Mouse (Mus musculus) C2C12 (cell line): ENCODE results near the gene Lrp1. TPM values are rescaled to one million over a fixed set of nuclear protein-coding genes. Genes with fewer than 3 reads are reported as not detected.

Source experiments
- H3K27me3 ChIP-seq: one replicate; pipeline ENCODE4 v1.6.1; 2011; ENCODE audit not compliant: control insufficient read depth, insufficient read depth, insufficient read length
- H3K36me3 ChIP-seq: one replicate; pipeline ENCODE4 v1.6.1; 2011; ENCODE audit not compliant: control insufficient read depth, insufficient read depth
- H3K4me3 ChIP-seq: one replicate; pipeline ENCODE4 v1.5.1; 2011; ENCODE audit warnings: mild to moderate bottlenecking, control low read depth; ENCODE audit not compliant: poor library complexity, insufficient read depth, severe bottlenecking
- H3K79me2 ChIP-seq: one replicate; pipeline ENCODE4 v1.6.1; 2011; ENCODE audit not compliant: control insufficient read depth, insufficient read depth
- H3K79me3 ChIP-seq: one replicate; pipeline ENCODE4 v1.6.1; 2011; ENCODE audit warnings: low read depth, control low read depth
- H3ac ChIP-seq: one replicate; pipeline ENCODE3; 2011; ENCODE audit warnings: low read depth; ENCODE audit not compliant: control insufficient read depth, insufficient read length
- CEBPB ChIP-seq: IDR thresholded peaks from one replicate; pipeline ENCODE4 v1.6.1; 2011; ENCODE audit warnings: low read depth, mild to moderate bottlenecking, control low read depth, moderate library complexity
- CTCF ChIP-seq: IDR thresholded peaks from one replicate; pipeline ENCODE4 v1.5.1; 2011; ENCODE audit not compliant: control insufficient read depth, insufficient read depth, insufficient read length
- FOSL1 ChIP-seq: IDR thresholded peaks from one replicate; pipeline ENCODE4 v1.8.0; 2011; ENCODE audit warnings: mild to moderate bottlenecking, low read length; ENCODE audit not compliant: poor library complexity, insufficient read depth, severe bottlenecking
- MAX ChIP-seq: IDR thresholded peaks from one replicate; pipeline ENCODE4 v1.6.1; 2011; ENCODE audit warnings: mild to moderate bottlenecking, control low read depth
- MYOD1 ChIP-seq: IDR thresholded peaks from one replicate; pipeline ENCODE4 v1.6.1; 2011; ENCODE audit warnings: low read depth; ENCODE audit not compliant: control insufficient read depth, insufficient read length
- MYOG ChIP-seq: IDR thresholded peaks from one replicate; pipeline ENCODE4 v1.6.1; 2011; ENCODE audit not compliant: control insufficient read depth, insufficient read length; ENCODE audit errors: extremely low read depth
- USF1 ChIP-seq: IDR thresholded peaks from one replicate; pipeline ENCODE4 v1.6.1; 2011; ENCODE audit warnings: low read depth, mild to moderate bottlenecking, control low read depth, moderate library complexity
- polyA plus RNA-seq: library from polyadenylated mRNA; unstranded; fragments of >200 nt; fragmentation: generic; extraction: Trizol; gene quantifications from one replicate; pipeline ENCODE4 v1.2.1, GENCODE M21; 2012; ENCODE audit warnings: missing spikeins

Gene Lrp1
- polyA plus RNA-seq, 1 experiment: 190 TPM

- Histone ChIP-seq H3ac (peak within 1 kb of the TSS; percentile 79), H3K36me3 (peaks cover 15% of the 10 kb centered on the region), H3K27me3 (peaks cover 42% of the 10 kb centered on the region), H3K79me3 (no peaks in the 10 kb centered on the region), H3K4me3 (no peak within 1 kb of the TSS), H3K79me2 (no peaks in the 10 kb centered on the region)
- TF ChIP-seq MAX (no peak), CTCF (no peak), USF1 (no peak), MYOD1 (no peak), FOSL1 (no peak), MYOG (no peak), CEBPB (no peak)
Observed at GRCm38 (mm10) chr10:127534036-127534928, 86.7 kb downstream of the Lrp1 start, which contains the start of gene Nxph4. Gene Nxph4 (minus strand): TSS chr10:127534559.

- no peak overlapping the region for H3K4me3 ChIP-seq
- peaks cover 53% of the 10 kb centered on the region for H3K27me3 ChIP-seq
- H3K36me3 ChIP-seq: no peaks in the 10 kb centered on the region
- no peaks in the 10 kb centered on the region for H3K79me2 ChIP-seq
- H3ac ChIP-seq: no peak overlapping the region
- no peaks in the 10 kb centered on the region for H3K79me3 ChIP-seq
- TF ChIP-seq CEBPB (no peak), MYOD1 (no peak)
Observed at GRCm38 (mm10) chr10:127531548-127531947, 89.4 kb downstream of the Lrp1 start.

- Histone ChIP-seq H3K4me3 (no peak overlapping the region), H3K79me2 (no peaks in the 10 kb centered on the region), H3ac (no peak overlapping the region), H3K36me3 (no peaks in the 10 kb centered on the region), H3K27me3 (peaks cover 58% of the 10 kb centered on the region), H3K79me3 (no peaks in the 10 kb centered on the region)
- TF ChIP-seq MYOG (no peak), USF1 (no peak), MAX (no peak), CTCF (no peak), CEBPB (no peak), FOSL1 (no peak), MYOD1 (no peak)
Observed at GRCm38 (mm10) chr10:127530945-127531344, 90.0 kb downstream of the Lrp1 start.

- Histone ChIP-seq H3K27me3 (peaks cover 61% of the 10 kb centered on the region), H3K4me3 (no peak overlapping the region), H3ac (no peak overlapping the region), H3K36me3 (no peaks in the 10 kb centered on the region), H3K79me3 (no peaks in the 10 kb centered on the region), H3K79me2 (no peaks in the 10 kb centered on the region)
- TF ChIP-seq MYOG: no peak
- TF ChIP-seq FOSL1: no peak
- no peak for TF ChIP-seq USF1
- no peak for TF ChIP-seq CTCF
- peak; percentile 45 for TF ChIP-seq MYOD1
- no peak for TF ChIP-seq MAX
- TF ChIP-seq CEBPB: no peak
Observed at GRCm38 (mm10) chr10:127527481-127527880, 93.5 kb downstream of the Lrp1 start.

- Histone ChIP-seq H3ac (peak overlapping the region; percentile 14), H3K36me3 (no peaks in the 10 kb centered on the region), H3K79me2 (peaks cover 6% of the 10 kb centered on the region), H3K27me3 (peaks cover 53% of the 10 kb centered on the region), H3K4me3 (no peak overlapping the region), H3K79me3 (peaks cover 5% of the 10 kb centered on the region)
- TF ChIP-seq USF1: no peak
- peak; percentile 64 for TF ChIP-seq CTCF
Observed at GRCm38 (mm10) chr10:127526681-127527080, 94.3 kb downstream of the Lrp1 start.

- H3K4me3 ChIP-seq: no peak overlapping the region
- no peak overlapping the region for H3ac ChIP-seq
- H3K27me3 ChIP-seq: peaks cover 47% of the 10 kb centered on the region
- TF ChIP-seq CEBPB (no peak), MYOG (no peak), MYOD1 (no peak)
- H3K79me3 ChIP-seq: peaks cover 11% of the 10 kb centered on the region
- peaks cover 12% of the 10 kb centered on the region for H3K79me2 ChIP-seq
- H3K36me3 ChIP-seq: no peaks in the 10 kb centered on the region
Observed at GRCm38 (mm10) chr10:127526048-127526447, 94.9 kb downstream of the Lrp1 start.
